Mouse (Mus musculus): ENCODE results near the gene Trmt13. TPM values are rescaled to one million over a fixed set of nuclear protein-coding genes. Genes with fewer than 3 reads are reported as not detected.
"Not testable (repeated sequence)": the region's sequence is repeated elsewhere in the genome, so short reads cannot be mapped to it uniquely, and the experiment has no call there.

The Trmt13 gene
- 29.0 and 33.4 TPM in 2 replicates for polyA plus RNA-seq (2014; fragmentation: Nextera tagmentation; extraction: Ambion mirVana)

GRCm38 (mm10) chr3:116614295-116614892 lies at the start of gene Trmt13:
Gene Trmt13 (minus strand): TSS chr3:116614587.
- DNase-seq (ENCODE audit: low spot score) = no peak
- no peak within 1 kb of the TSS for H3K9ac ChIP-seq (ENCODE audit: low read length)
- H3K4me2 ChIP-seq (ENCODE audit: low read length) = no peak within 1 kb of the TSS
- no peak for ATAC-seq (replicated peaks; ENCODE audit: low FRiP score, low TSS enrichment, low read depth)
- H3K27me3 ChIP-seq (replicated peaks; ENCODE audit: control insufficient read depth, insufficient read depth, low read length) = no peaks in the 10 kb centered on the region
- H3K36me3 ChIP-seq (ENCODE audit: control insufficient read depth, insufficient read depth, low read length) = peaks cover 58% of the 10 kb centered on the region
- 71% methylated on average over 10 of the region's 10 CpGs for WGBS
- H3K4me3 ChIP-seq (ENCODE audit: low read depth, low read length) = no peak within 1 kb of the TSS
- no peak within 1 kb of the TSS for H3K27ac ChIP-seq (ENCODE audit: low read depth)
- no peaks in the 10 kb centered on the region for H3K4me1 ChIP-seq (replicated peaks; ENCODE audit: control insufficient read depth, insufficient read depth, low read length)
- H3K9me3 ChIP-seq (ENCODE audit: control insufficient read depth, low read length) = no peaks in the 10 kb centered on the region

GRCm38 (mm10) chr3:116662463-116662863 lies 48.1 kb upstream of the Trmt13 start, which contains the start of gene Mfsd14a:
Gene Mfsd14a (minus strand): TSS chr3:116662677.
- peak; percentile 99 for ATAC-seq (replicated peaks; ENCODE audit: low FRiP score, low TSS enrichment, low read depth)
- WGBS = under 1% methylated on average over 37 of the region's 39 CpGs
- Histone ChIP-seq H3K4me3 (ENCODE audit: low read depth, low read length) (peak within 1 kb of the TSS; percentile 88), H3K9me3 (ENCODE audit: control insufficient read depth, low read length) (no peaks in the 10 kb centered on the region), H3K4me1 (replicated peaks; ENCODE audit: control insufficient read depth, insufficient read depth, low read length) (peaks cover 10% of the 10 kb centered on the region; the same call in 1 of the 2 replicates), H3K4me2 (ENCODE audit: low read length) (peak within 1 kb of the TSS; percentile 83), H3K27ac (ENCODE audit: low read depth) (peak within 1 kb of the TSS; percentile 89), H3K36me3 (ENCODE audit: control insufficient read depth, insufficient read depth, low read length) (no peaks in the 10 kb centered on the region), H3K9ac (ENCODE audit: low read length) (peak within 1 kb of the TSS; percentile 89), H3K27me3 (replicated peaks; ENCODE audit: control insufficient read depth, insufficient read depth, low read length) (no peaks in the 10 kb centered on the region)
- peak; percentile 99 for DNase-seq (ENCODE audit: low spot score)

GRCm38 (mm10) chr3:116661870-116662414 lies 47.6 kb upstream of the Trmt13 start:
- no peaks in the 10 kb centered on the region for H3K9me3 ChIP-seq (ENCODE audit: control insufficient read depth, low read length)
- DNase-seq (ENCODE audit: low spot score) (no peak), ATAC-seq (replicated peaks; ENCODE audit: low FRiP score, low TSS enrichment, low read depth) (peak; percentile 87)
- H3K4me3 ChIP-seq (ENCODE audit: low read depth, low read length) = peak overlapping the region; percentile 88
- no peaks in the 10 kb centered on the region for H3K27me3 ChIP-seq (replicated peaks; ENCODE audit: control insufficient read depth, insufficient read depth, low read length)
- WGBS = 0% methylated on average over 60 of the region's 68 CpGs
- H3K27ac ChIP-seq (ENCODE audit: low read depth) = peak overlapping the region; percentile 89
- H3K9ac ChIP-seq (ENCODE audit: low read length) = peak overlapping the region; percentile 89
- H3K4me2 ChIP-seq (ENCODE audit: low read length) = peak overlapping the region; percentile 83
- H3K36me3 ChIP-seq (ENCODE audit: control insufficient read depth, insufficient read depth, low read length) = no peaks in the 10 kb centered on the region
- H3K4me1 ChIP-seq (replicated peaks; ENCODE audit: control insufficient read depth, insufficient read depth, low read length) = peaks cover 10% of the 10 kb centered on the region; the same call in 1 of the 2 replicates

GRCm38 (mm10) chr3:116661288-116661869 lies 47.0 kb upstream of the Trmt13 start:
- Histone ChIP-seq H3K4me2 (ENCODE audit: low read length) (peak overlapping the region; percentile 83), H3K9ac (ENCODE audit: low read length) (peak overlapping the region; percentile 89), H3K4me3 (ENCODE audit: low read depth, low read length) (peak overlapping the region; percentile 88), H3K36me3 (ENCODE audit: control insufficient read depth, insufficient read depth, low read length) (no peaks in the 10 kb centered on the region), H3K4me1 (replicated peaks; ENCODE audit: control insufficient read depth, insufficient read depth, low read length) (peaks cover 10% of the 10 kb centered on the region; the same call in 1 of the 2 replicates), H3K9me3 (ENCODE audit: control insufficient read depth, low read length) (no peaks in the 10 kb centered on the region), H3K27ac (ENCODE audit: low read depth) (peak overlapping the region; percentile 89), H3K27me3 (replicated peaks; ENCODE audit: control insufficient read depth, insufficient read depth, low read length) (no peaks in the 10 kb centered on the region)
- DNase-seq (ENCODE audit: low spot score) = no peak
- WGBS = 4% methylated on average over 16 of the region's 16 CpGs
- ATAC-seq (replicated peaks; ENCODE audit: low FRiP score, low TSS enrichment, low read depth) = no peak

- no peaks in the 10 kb centered on the region for H3K9me3 ChIP-seq (ENCODE audit: control insufficient read depth, low read length)
- DNase-seq (ENCODE audit: low spot score) (no peak), ATAC-seq (replicated peaks; ENCODE audit: low FRiP score, low TSS enrichment, low read depth) (no peak)
- 84% methylated on average over 13 of the region's 13 CpGs for WGBS
- H3K4me1 ChIP-seq (replicated peaks; ENCODE audit: control insufficient read depth, insufficient read depth, low read length) = peaks cover 10% of the 10 kb centered on the region; the same call in 1 of the 2 replicates
- no peak overlapping the region for H3K27ac ChIP-seq (ENCODE audit: low read depth)
- no peak overlapping the region for H3K4me3 ChIP-seq (ENCODE audit: low read depth, low read length)
- no peak overlapping the region for H3K9ac ChIP-seq (ENCODE audit: low read length)
- H3K36me3 ChIP-seq (ENCODE audit: control insufficient read depth, insufficient read depth, low read length) = no peaks in the 10 kb centered on the region
- no peak overlapping the region for H3K4me2 ChIP-seq (ENCODE audit: low read length)
- H3K27me3 ChIP-seq (replicated peaks; ENCODE audit: control insufficient read depth, insufficient read depth, low read length) = no peaks in the 10 kb centered on the region
These were observed 45.6 kb upstream of the Trmt13 start for GRCm38 (mm10) chr3:116659856-116660430.

- Histone ChIP-seq H3K27me3 (replicated peaks; ENCODE audit: control insufficient read depth, insufficient read depth, low read length) (no peaks in the 10 kb centered on the region), H3K27ac (ENCODE audit: low read depth) (no peak overlapping the region), H3K36me3 (ENCODE audit: control insufficient read depth, insufficient read depth, low read length) (no peaks in the 10 kb centered on the region), H3K9me3 (ENCODE audit: control insufficient read depth, low read length) (no peaks in the 10 kb centered on the region), H3K4me3 (ENCODE audit: low read depth, low read length) (no peak overlapping the region), H3K4me2 (ENCODE audit: low read length) (no peak overlapping the region), H3K9ac (ENCODE audit: low read length) (no peak overlapping the region), H3K4me1 (replicated peaks; ENCODE audit: control insufficient read depth, insufficient read depth, low read length) (peaks cover 10% of the 10 kb centered on the region; the same call in 1 of the 2 replicates)
- WGBS = 84% methylated on average over 15 of the region's 15 CpGs
- ATAC-seq (replicated peaks; ENCODE audit: low FRiP score, low TSS enrichment, low read depth) (no peak), DNase-seq (ENCODE audit: low spot score) (no peak)
These were observed 44.7 kb upstream of the Trmt13 start for GRCm38 (mm10) chr3:116658928-116659565.

- Histone ChIP-seq H3K4me2 (ENCODE audit: low read length) (no peak overlapping the region), H3K4me3 (ENCODE audit: low read depth, low read length) (no peak overlapping the region), H3K27me3 (replicated peaks; ENCODE audit: control insufficient read depth, insufficient read depth, low read length) (no peaks in the 10 kb centered on the region), H3K36me3 (ENCODE audit: control insufficient read depth, insufficient read depth, low read length) (no peaks in the 10 kb centered on the region), H3K9me3 (ENCODE audit: control insufficient read depth, low read length) (no peaks in the 10 kb centered on the region), H3K27ac (ENCODE audit: low read depth) (no peak overlapping the region), H3K4me1 (replicated peaks; ENCODE audit: control insufficient read depth, insufficient read depth, low read length) (peaks cover 6% of the 10 kb centered on the region; the same call in 1 of the 2 replicates), H3K9ac (ENCODE audit: low read length) (no peak overlapping the region)
- WGBS = 63% methylated on average over 7 of the region's 7 CpGs
- ATAC-seq (replicated peaks; ENCODE audit: low FRiP score, low TSS enrichment, low read depth) = no peak
- DNase-seq (ENCODE audit: low spot score) = no peak
These were observed 42.0 kb upstream of the Trmt13 start for GRCm38 (mm10) chr3:116656184-116656965.

- H3K9ac ChIP-seq (ENCODE audit: low read length); H3K9me3 ChIP-seq (ENCODE audit: control insufficient read depth, low read length); H3K4me1 ChIP-seq (replicated peaks; ENCODE audit: control insufficient read depth, insufficient read depth, low read length); H3K4me3 ChIP-seq (ENCODE audit: low read depth, low read length); ATAC-seq (replicated peaks; ENCODE audit: low FRiP score, low TSS enrichment, low read depth); H3K27me3 ChIP-seq (replicated peaks; ENCODE audit: control insufficient read depth, insufficient read depth, low read length); DNase-seq (ENCODE audit: low spot score); H3K4me2 ChIP-seq (ENCODE audit: low read length); H3K27ac ChIP-seq (ENCODE audit: low read depth): not testable (repeated sequence)
- 96% methylated on average over 11 of the region's 11 CpGs for WGBS
- H3K36me3 ChIP-seq (ENCODE audit: control insufficient read depth, insufficient read depth, low read length) = peaks cover 15% of the 10 kb centered on the region
These were observed 39.7 kb upstream of the Trmt13 start for GRCm38 (mm10) chr3:116654051-116654450.
